Mouse (Mus musculus): ENCODE results near the gene Cep104.

Gene Cep104

GRCm38 (mm10) chr4:153992715-153993114 lies 17.7 kb downstream of the Cep104 start:
- DNase-seq (ENCODE audit: low read depth in 2 of 2, low spot score in 2 of 2): no peak

- no peak for DNase-seq (ENCODE audit: low read depth in 2 of 2, low spot score in 2 of 2)
Measured at GRCm38 (mm10) chr4:153993505-153993904, 18.5 kb downstream of the Cep104 start.

GRCm38 (mm10) chr4:154005488-154005887 lies 30.5 kb downstream of the Cep104 start:
- no peak for DNase-seq (ENCODE audit: low read depth in 2 of 2, low spot score in 2 of 2)

- no peak for DNase-seq (ENCODE audit: low read depth in 2 of 2, low spot score in 2 of 2)
Measured at GRCm38 (mm10) chr4:154006264-154006663, 31.3 kb downstream of the Cep104 start.

- DNase-seq (ENCODE audit: low read depth in 2 of 2, low spot score in 2 of 2): no peak
Measured at GRCm38 (mm10) chr4:154007759-154008158, 32.8 kb downstream of the Cep104 start.

- no peak for DNase-seq (ENCODE audit: low read depth in 2 of 2, low spot score in 2 of 2)
Measured at GRCm38 (mm10) chr4:154010907-154011645, 36.1 kb downstream of the Cep104 start.

- peak; percentile 37 to 49 for DNase-seq (ENCODE audit: low read depth in 2 of 2, low spot score in 2 of 2)
Measured at GRCm38 (mm10) chr4:154011646-154012089, 36.7 kb downstream of the Cep104 start, which contains the start of gene Lrrc47. Lrrc47 (plus strand) TSS chr4:154011731.

- DNase-seq (ENCODE audit: low read depth in 2 of 2, low spot score in 2 of 2): peak in 1 of 2 experiments; percentile 8
Measured at GRCm38 (mm10) chr4:154012132-154012882, 37.3 kb downstream of the Cep104 start.

GRCm38 (mm10) chr4:154015476-154015875 lies 40.5 kb downstream of the Cep104 start:
- no peak for DNase-seq (ENCODE audit: low read depth in 2 of 2, low spot score in 2 of 2)

- DNase-seq (ENCODE audit: low read depth in 2 of 2, low spot score in 2 of 2): no peak
Measured at GRCm38 (mm10) chr4:154019571-154019970, 44.6 kb downstream of the Cep104 start.

- no peak for DNase-seq (ENCODE audit: low read depth in 2 of 2, low spot score in 2 of 2)
Measured at GRCm38 (mm10) chr4:154021432-154021831, 46.4 kb downstream of the Cep104 start.

- DNase-seq (ENCODE audit: low read depth in 2 of 2, low spot score in 2 of 2): no peak
Measured at GRCm38 (mm10) chr4:154022407-154022806, 47.4 kb downstream of the Cep104 start.

GRCm38 (mm10) chr4:154022844-154023243 lies 47.9 kb downstream of the Cep104 start:
- no peak for DNase-seq (ENCODE audit: low read depth in 2 of 2, low spot score in 2 of 2)

GRCm38 (mm10) chr4:154023754-154024601 lies 49.0 kb downstream of the Cep104 start:
- no peak for DNase-seq (ENCODE audit: low read depth in 2 of 2, low spot score in 2 of 2)

- no peak for DNase-seq (ENCODE audit: low read depth in 2 of 2, low spot score in 2 of 2)
Measured at GRCm38 (mm10) chr4:154024729-154025521, 49.9 kb downstream of the Cep104 start.

- no peak for DNase-seq (ENCODE audit: low read depth in 2 of 2, low spot score in 2 of 2)
Measured at GRCm38 (mm10) chr4:154025641-154026440, 50.8 kb downstream of the Cep104 start, which contains the start of gene Smim1. Smim1 (minus strand) TSS chr4:154026230.

GRCm38 (mm10) chr4:154026441-154026761 lies 51.4 kb downstream of the Cep104 start:
- DNase-seq (ENCODE audit: low read depth in 2 of 2, low spot score in 2 of 2): no peak

- DNase-seq (ENCODE audit: low read depth in 2 of 2, low spot score in 2 of 2): no peak
Measured at GRCm38 (mm10) chr4:154028066-154028465, 53.1 kb downstream of the Cep104 start.

- no peak for DNase-seq (ENCODE audit: low read depth in 2 of 2, low spot score in 2 of 2)
Measured at GRCm38 (mm10) chr4:154028646-154029045, 53.7 kb downstream of the Cep104 start.

GRCm38 (mm10) chr4:154037123-154037522 lies 62.1 kb downstream of the Cep104 start:
- DNase-seq (ENCODE audit: low read depth in 2 of 2, low spot score in 2 of 2): no peak
